Comparison of ENCODE assay signal across 19 mouse cellular contexts in genomic region chr14:76005011-76005410, GRCm38 (mm10). TPM values are rescaled to one million over a fixed set of nuclear protein-coding genes. Genes with fewer than 3 reads are reported as not detected.
"Had no signal": no experiment of that assay in that cellular context is flagged by ENCODE, and none has a peak within 500 bp of the region (broad histone marks: within the 10 kb centered on the region; RNA-seq: fewer than 3 reads in every experiment).

No protein-coding gene starts in this region.

- H3K36me3 ChIP-seq: neural tube, embryonic 13.5 days had no signal

- H3K9me3 ChIP-seq: neural tube, embryonic 12.5 days; neural tube, embryonic 13.5 days; neural tube, embryonic 15.5 days; stomach, embryonic 15.5 days had no signal

- DNase-seq: right cerebral cortex, adult 18-20 months; right cerebral cortex, postnatal 14 days; right cerebral cortex, postnatal 25 days; right cerebral cortex, postnatal 4 days; spleen, adult 18-20 months; thymus, adult 18-20 months; thymus, adult 2 months; thymus, postnatal 14 days; thymus, postnatal 25 days; thymus, postnatal 36 days; thymus, postnatal 4 days had no signal

- H3K27ac ChIP-seq: neural tube, embryonic 12.5 days; neural tube, embryonic 13.5 days; neural tube, embryonic 15.5 days; stomach, embryonic 15.5 days; stomach, postnatal 0 days had no signal

- H3K4me2 ChIP-seq: neural tube, embryonic 12.5 days; neural tube, embryonic 13.5 days; neural tube, embryonic 15.5 days; stomach, embryonic 15.5 days had no signal

- H3K27me3 ChIP-seq: neural tube, embryonic 12.5 days; neural tube, embryonic 13.5 days; neural tube, embryonic 15.5 days; stomach, embryonic 15.5 days had no signal

- H3K9ac ChIP-seq: neural tube, embryonic 12.5 days; neural tube, embryonic 13.5 days; neural tube, embryonic 15.5 days; stomach, embryonic 15.5 days had no signal

- H3K4me3 ChIP-seq: neural tube, embryonic 12.5 days; neural tube, embryonic 13.5 days; neural tube, embryonic 15.5 days; stomach, embryonic 15.5 days had no signal

RNA-seq across cellular contexts. Expression of gene Kctd4, which starts 50.2 kb away (rescaled TPM):
- polyA plus RNA-seq: small intestine, adult 2 months; spleen, adult 2 months; urinary bladder, adult 2 months had no signal
